Mouse (Mus musculus) retina, postnatal 1 day (tissue): ENCODE data around the gene Slc16a9.

Source experiments
- DNase-seq: peaks from one replicate; pipeline ENCODE4 v3.0.0-alpha.2; 2012

Slc16a9 gene

DNA sequence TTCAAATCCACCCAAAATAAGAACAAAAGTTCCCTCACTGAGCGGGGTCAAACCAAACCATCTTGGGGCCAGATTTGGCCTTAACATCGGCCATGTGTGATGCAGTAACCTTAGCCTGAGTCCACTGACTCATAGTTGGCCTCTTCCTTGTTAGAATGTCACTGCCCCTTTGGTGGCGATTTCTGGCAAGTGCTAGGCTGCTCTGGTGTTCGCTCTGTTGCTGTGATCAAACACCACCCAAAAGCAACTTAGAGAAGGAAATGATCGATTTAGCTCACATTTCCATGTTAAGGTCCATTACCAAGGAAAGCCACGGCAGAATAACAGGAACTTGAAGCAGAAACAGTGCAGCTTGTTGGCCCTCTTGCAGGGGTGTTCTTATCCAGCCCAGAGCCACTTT, 5.9 kb downstream of the Slc16a9 start:
- no peak for DNase-seq

DNA sequence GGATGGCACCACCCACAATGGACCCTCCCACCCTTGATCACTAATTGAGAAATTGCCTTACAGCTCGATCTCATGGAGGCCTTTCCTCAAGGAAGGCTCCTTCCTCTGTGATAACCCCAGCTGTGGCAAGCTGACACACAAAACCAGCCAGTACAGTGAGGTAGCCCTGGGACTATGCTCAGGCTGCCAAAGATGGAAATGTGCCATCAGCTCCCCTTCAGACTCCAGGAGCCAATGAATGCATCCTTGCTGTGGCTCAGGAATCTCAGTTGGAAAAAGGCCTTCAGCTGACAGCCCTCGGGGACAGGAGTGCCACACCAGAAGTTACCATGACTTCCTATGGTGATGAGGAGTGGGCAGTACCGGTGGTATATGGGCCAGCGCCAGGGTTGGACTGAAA, 9.8 kb downstream of the Slc16a9 start:
- no peak for DNase-seq

DNA sequence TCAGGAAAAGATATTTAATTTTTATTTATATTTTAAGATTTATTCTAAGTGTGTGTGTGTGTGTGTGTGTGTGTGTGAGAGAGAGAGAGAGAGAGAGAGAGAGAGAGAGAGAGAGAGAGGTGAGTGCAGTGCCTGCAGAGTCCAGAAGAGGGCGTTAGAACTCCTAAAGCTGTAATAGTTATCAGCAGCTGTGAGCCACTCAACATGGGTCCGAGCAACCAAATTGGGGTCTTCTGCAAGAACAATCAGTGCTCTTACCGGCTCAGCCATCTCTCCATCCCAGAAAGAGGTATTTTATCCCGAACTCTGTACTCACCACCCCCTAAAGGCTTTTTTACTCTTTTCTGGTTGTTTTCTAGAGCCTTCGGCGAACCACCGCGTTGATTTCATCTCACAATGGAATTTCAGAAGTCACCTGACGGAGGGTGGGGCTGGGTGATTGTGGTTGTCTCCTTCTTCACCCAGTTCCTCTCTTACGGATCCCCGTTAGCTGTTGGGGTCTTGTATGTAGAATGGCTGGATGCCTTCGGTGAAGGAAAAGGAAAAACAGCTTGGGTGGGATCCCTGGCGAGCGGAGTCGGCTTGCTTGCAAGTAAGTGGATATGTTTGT, 10.8 kb downstream of the Slc16a9 start:
- no peak for DNase-seq

DNA sequence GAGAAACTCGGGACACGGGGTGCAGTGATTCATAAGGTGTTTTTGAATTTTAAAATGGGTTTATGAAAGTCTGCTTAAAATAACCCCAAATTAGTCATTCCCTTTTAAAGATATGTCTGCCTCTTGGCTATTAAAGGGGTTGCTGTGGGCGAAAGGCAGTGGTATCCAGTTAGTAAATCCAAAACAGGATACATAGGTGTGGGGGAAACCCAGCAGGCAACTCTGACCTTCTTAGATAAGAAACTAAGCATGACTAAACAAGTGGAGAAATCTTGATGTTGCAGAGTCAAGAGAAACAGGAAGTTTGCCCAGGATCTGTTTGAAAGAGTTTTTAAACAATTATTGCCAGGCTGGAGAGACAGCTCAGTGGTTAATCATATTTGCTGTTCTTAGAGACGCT, 12.1 kb downstream of the Slc16a9 start:
- DNase-seq, result no peak

- peak; percentile 19 for DNase-seq
Observed at GRCm38 (mm10) chr10:70260904-70261303, 16.0 kb downstream of the Slc16a9 start.

DNA sequence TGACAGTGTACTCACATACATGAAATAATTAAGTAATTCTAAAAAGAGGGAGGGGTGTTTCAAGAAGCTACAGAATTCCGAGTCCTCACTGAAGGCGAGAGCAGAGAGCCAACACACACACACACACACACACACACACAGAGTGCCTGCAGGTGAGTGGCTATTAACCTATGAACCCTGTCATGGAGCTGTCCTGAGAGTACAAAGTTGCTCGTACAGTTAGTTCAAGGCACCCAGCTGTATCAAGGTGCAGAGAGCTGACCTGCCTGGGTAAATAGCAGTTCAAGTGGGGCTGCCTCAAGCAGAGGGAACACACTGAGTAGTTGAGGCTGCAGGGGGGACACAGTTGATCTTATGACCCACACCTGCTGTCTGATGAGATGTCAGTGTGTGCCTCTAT, 17.2 kb downstream of the Slc16a9 start:
- DNase-seq, result no peak

DNA sequence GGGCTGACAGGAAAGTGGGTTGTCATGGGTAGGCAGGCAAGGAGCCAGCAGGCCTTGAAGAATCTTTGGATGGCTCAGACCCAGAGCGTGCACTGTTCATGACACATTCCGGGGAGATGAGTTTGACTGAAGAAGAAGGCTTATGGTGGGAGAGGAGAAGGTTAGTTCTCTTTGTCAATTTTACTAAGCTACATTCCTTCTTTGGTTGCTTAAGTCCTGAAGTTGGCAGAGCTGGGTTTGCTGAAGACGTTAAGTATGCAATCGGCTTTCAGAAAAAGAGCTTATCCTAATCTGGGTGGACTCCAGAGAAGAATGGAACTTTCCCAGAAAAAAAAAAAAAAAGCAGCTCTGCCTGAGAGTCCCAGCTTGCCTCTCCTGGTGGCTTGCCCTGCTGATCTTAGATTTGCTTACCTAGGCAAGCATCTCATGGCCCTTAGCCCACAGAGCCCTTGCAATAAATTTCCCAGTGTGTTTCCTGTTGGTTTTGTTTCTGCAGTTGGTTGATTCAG, 18.8 kb downstream of the Slc16a9 start:
- peak; percentile 34 for DNase-seq

DNA sequence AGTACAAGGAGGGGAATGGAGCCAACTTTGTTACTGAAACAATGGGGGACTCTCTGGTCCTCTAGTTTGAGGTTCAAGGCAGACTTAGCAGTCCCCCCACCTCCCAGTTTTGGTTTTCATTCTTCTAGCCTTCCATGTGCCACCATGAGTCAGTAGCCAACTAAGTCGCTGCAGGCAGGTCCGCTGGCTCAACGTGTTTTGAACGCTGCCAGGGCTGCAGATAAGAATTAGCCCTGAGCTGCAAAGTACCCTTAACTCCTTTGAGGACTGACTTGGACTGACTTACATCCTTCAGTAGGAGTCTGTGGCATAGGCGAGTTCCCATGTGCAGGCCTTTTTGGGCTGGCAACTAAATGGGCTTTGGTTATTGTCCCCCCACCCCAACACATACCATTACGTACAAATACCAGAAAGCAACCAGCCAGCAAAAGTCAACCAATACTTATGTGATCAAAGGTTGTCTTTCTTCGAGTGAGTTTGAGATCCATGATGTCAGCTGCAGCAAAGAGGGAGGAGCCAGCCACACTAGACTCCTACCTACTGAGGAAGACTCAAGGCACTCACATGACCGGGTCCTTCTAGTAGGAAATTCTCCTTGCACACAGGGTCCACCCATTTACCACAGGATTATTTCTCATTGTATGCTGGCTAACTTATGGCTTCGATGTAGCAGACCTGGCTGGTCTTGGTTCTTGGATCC, 19.6 kb downstream of the Slc16a9 start:
- no peak for DNase-seq

DNA sequence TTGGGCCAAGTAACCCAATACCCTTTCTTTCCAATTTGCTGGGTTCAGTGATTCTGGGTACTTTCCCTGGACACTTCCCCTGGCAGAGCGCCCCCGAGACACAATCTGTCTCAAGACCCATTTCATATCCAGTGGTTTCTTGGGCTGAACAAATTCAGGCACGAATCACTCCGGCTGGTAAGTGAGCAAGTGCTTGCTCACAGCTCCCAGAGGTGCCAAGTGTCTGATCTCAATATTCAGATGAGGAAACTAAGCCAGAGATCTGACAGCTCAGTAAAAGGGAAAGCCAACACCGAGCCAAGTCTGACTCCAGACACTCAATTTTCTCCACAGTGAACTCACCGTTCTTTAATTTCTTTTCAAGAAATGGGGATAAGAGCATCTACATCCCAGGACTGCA, 21.6 kb downstream of the Slc16a9 start:
- no peak for DNase-seq

DNA sequence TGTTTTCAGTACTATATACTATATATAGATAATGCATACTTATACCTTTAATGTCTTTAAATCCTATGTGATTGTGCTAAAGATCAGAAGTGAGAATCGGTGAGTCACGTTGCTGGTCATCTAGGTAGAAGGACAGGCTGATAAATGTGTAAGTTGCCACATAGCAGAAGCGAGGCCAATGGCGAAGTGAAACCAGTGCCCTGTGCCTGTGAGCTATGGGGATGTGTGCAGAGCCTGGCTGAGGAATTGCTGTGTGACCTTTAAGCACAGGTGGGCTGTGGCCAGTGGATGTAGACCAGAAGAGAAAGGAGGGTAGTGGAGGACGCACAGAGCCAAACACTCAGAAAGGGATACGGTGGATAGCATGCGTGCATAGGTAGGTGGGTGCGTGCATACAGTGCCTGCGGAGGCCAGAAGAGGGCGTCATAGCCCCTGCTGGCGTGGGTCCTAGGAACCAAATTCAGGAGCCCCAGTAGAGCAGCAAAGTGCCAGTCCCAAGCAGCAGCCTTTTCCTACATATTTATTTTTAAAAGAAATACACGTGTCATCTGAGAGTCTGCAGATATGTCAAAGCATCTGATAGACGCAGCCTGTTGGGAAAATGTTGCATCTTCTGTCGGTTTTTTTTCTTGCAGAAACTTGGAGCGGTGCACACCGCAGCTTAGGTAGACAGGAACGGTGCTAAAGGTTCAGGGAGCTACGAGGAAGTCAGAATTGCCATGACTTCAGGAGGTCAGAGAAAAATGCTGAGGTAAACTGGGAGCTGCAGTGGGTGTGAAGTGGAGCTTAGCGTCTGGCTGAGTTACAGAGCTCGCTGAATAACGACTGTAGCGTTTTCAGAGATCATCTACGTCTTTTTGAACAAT, 23.9 kb downstream of the Slc16a9 start:
- DNase-seq, result no peak

DNA sequence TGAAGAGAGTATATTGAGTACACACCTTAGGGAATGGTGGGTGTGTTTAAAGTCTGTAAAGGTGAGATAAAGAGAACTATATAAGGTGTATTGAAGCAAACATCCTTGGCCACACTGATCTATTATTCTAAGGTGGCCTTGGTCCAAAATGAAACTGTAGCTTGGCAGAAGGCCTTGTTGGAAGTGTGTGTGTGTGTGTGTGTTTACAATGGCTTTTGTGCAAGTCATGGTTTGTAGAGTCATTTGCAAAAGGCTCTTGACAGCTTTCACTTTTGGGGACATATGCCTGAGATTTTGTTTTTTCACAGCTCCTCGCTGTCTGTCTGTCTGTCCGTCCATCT, 24.5 kb downstream of the Slc16a9 start:
- DNase-seq, result no peak

- DNase-seq, result no peak
Observed at GRCm38 (mm10) chr10:70276678-70277077, 31.8 kb downstream of the Slc16a9 start.

DNA sequence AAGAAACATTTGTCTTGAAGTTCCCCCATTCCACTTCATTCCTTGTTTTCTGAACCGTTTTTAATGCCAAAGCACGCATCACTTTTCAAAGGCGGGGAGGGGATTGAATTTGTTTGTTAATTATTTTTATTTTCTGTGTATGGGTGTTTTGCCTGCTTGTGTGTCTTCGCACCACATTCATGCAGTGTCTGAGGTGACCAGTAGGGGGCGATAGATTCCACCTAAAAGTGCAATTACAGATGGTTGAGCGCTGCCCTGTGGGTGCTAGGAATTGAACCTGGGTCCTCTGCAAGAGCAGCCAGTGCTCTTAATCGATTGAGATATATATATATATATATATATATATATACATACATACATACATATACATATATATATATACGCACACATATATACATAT, 34.4 kb downstream of the Slc16a9 start:
- DNase-seq, result no peak

GRCm38 (mm10) chr10:70287825-70288235, 42.9 kb downstream of the Slc16a9 start:
- DNase-seq, result peak; percentile 36

GRCm38 (mm10) chr10:70288406-70289327, 43.8 kb downstream of the Slc16a9 start:
- no peak for DNase-seq

GRCm38 (mm10) chr10:70292014-70292413, 47.1 kb downstream of the Slc16a9 start:
- peak; percentile 20 for DNase-seq

GRCm38 (mm10) chr10:70294094-70294493, 49.2 kb downstream of the Slc16a9 start:
- DNase-seq, result no peak

DNA sequence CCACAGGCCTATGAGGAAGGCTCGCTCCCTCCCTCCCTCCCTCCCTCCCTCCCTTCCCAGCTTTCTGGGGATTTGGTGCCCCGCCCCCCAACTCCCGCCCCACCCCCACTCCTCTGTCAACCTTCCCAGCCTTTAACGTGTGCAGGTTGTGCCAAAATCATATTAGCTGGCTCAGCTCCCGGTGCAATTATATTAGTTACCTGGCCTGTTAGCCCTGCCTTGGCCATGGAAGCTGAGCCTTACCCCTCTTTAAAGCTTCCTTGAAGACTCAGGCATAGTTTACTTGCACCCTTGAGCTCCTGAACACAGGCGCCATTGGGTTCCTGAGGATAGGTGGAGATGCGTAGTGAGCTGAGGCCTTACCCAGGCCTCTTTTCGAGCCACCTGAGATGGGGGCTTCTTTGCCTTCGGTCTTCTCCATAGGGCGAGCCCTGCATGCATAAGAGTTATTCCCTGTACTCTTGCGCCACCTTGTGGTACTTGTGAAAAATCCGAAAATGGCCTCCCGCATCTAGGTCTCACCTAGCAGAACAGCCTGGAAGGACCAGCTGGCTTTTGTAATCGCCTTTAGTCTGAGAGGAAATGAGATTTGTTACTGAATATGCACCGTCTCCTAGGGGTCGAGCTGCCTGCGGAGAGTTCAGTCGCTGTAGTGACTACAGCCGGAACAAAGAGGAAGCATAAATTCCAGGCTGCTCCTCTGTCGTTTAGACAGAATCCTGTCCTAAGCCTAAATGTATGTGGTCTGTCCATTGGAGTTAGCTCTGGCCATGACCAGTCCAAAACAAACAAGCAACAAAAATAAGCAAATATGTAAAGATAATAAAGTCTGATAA, 51.8 kb downstream of the Slc16a9 start:
- peak; percentile 94 for DNase-seq

DNA sequence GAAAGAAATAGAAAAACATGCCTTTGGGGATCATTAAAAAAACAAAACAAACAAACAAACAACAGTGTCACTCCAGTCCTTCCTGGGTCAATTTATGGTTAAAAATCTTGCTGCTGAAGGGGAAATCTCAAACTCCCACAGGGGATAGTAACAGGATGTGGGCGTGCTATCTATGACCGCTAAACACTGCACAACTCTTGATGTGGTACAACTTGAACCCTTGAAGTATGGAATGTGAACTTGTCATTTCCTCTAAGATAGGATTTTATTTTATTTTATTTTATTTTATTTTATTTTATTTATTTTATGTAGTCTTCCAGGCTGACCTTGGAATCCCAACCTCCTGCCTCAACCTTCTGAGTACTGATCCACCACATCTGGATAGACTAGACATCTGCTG, 54.2 kb downstream of the Slc16a9 start:
- DNase-seq, result no peak

GRCm38 (mm10) chr10:70299653-70300052, 54.8 kb downstream of the Slc16a9 start:
- DNase-seq, result no peak

DNA sequence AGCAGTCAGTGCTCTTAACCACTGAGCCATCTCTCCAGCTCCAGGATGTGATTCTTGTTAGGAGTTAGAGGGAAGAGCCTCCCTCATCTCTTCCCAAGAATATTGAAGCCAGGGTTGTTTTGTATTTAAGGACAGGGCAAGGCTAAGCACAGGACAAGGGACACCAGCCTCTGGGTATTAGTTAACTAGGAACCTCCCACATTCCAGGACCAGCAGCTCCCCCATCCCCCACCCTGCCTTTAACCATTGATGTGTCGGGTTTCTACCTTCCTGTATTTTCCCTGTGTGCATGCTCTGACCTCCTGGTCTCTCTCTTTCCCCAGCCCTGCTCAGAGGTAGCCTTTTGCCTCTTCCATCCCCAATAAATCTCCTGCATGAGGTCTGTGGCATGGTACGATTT, 56.3 kb downstream of the Slc16a9 start:
- no peak for DNase-seq

- peak; percentile 18 for DNase-seq
Observed at GRCm38 (mm10) chr10:70303203-70303602, 58.3 kb downstream of the Slc16a9 start.
